Mouse (Mus musculus): ENCODE measurements around the gene Hist1h2bm.
"Not testable (repeated sequence)": the region's sequence is repeated elsewhere in the genome, so short reads cannot be mapped to it uniquely, and the experiment has no call there.

Gene Hist1h2bm

DNA sequence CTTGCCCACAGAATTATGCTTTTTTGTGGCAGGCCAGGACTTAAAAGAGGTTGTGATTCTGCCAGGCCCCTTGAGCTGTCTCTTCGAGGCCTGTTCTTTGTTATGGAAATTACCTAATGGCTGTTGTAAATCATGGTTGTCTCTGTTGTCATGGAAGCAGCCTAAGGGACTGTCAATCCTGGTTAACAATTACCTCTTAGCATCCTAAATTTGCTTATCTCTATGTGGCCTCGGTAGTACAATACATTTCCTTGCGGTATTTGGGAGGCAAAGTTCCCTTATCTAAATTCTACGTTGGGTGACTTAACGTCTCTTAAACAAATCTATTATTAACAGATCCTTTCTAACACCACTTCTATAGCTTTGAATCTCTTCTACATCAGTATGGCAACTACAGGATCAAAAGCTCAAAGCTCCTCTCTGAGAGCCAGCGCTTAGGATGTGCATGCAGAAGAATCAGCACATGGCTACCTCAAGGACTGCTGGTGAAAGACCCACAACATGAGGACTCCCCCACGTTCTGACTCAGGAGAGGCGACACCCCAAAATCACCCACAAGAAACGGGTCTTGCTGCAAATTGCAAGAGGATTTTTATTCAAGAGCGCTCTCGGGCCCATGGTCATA lies 6.2 kb downstream of the Hist1h2bm start:
- no peak for DNase-seq (ENCODE audit: low spot score)

DNA sequence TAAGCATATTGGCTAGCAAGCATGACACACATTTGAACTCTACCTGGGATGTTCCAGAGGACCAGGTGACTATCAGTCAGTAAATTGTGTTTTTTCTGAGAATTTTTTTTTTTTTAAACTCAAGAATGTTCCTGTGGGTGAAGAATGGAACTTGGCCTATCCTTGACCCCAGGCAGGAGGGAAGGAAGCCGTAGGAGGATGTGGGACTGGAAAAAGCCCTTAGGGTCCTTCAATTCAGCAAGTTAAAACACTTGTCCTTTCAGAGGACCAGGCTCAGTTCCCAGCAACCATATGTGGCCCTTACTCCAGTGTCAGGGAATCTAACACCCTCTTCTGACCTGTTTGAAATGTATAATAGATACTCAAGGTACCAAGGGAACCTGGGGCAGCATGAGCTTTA lies 7.7 kb downstream of the Hist1h2bm start:
- DNase-seq (ENCODE audit: low spot score): no peak

- no peak for DNase-seq (ENCODE audit: low spot score)
Observed at GRCm38 (mm10) chr13:21733466-21733865, 11.6 kb downstream of the Hist1h2bm start.

DNA sequence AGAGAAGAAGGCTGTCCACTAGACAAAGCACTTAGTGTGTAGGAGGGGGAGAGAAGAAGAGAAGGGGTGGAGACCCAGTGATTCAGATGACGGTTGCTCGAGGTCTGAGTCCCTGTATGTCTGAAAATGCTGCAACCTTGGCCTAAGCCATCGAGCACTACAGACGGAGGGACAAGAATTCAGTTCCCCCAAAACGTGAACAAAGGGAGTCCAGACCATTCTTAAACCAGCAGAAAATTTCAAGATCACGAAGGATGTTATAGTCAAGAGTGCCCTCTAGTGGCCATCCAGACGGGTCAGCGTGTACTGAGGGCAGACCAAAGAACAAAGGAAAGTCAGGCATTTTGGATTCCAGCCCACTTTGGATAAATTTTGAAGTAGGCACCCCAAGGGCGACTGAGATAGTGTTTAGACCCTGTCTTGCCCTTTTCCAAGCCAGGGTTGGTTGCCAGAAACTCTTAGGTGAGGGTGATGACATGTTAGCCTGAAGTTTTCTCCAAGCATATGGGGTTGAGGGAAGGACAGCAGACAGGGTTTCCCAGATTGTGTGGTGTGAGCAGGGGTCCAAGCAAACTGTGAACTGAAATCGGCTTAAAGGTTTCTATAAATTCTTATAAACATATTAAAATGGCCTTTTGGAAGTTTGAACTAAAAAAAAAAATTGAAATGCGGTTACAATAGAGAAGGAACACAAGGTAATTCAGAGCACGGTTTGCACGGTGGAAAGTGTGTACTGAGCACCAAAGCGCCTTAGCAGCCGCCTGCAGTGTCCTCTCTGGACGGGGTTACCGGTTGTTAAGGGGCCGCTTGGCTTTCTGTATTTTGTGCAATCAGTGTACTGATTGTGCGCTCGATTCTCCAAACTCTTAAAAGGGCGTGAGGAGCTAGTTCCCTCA lies 12.4 kb downstream of the Hist1h2bm start:
- no peak for DNase-seq (ENCODE audit: low spot score)

DNA sequence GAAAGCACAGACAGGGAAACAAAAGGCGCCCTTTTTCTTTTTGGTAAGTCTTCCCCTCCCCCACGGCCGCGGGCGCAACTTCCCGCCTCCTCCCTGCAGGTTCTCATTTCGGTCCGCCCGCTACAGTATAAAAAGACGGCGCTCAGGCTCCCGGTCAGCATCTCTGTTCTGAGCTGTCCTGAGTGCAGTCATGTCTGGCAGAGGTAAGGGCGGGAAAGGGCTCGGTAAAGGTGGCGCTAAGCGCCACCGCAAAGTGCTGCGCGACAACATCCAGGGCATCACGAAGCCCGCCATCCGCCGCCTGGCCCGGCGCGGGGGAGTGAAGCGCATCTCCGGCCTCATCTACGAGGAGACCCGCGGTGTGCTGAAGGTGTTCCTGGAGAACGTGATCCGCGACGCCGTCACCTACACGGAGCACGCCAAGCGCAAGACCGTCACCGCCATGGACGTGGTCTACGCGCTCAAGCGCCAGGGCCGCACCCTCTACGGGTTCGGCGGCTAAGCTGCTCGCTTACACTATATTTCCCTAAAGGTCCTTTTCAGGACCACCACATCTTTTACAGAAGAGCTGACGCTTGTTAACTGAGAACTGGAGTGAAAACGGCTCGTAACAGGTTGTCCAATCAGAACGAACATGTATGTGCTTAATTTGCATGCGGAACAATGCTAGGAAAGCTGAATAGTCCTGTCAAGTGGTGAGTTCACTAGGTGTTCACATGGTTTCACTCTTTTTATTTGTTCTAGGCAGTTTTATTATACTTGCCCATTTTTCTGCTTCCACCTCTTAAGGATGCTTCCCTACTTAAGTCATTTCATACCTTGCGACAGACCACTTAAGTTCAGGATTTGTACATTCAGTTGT lies 13.3 kb downstream of the Hist1h2bm start, which contains the start of gene Hist1h4j:
TSS of gene Hist1h4j (plus strand) at position 159 of the 862 bp plus-strand sequence.
- DNase-seq (ENCODE audit: low spot score): not testable (repeated sequence)

- DNase-seq (ENCODE audit: low spot score): no peak
Observed at GRCm38 (mm10) chr13:21745006-21745405, 23.2 kb downstream of the Hist1h2bm start.

GRCm38 (mm10) chr13:21749387-21750158 lies 27.7 kb downstream of the Hist1h2bm start:
- no peak for DNase-seq (ENCODE audit: low spot score)

DNA sequence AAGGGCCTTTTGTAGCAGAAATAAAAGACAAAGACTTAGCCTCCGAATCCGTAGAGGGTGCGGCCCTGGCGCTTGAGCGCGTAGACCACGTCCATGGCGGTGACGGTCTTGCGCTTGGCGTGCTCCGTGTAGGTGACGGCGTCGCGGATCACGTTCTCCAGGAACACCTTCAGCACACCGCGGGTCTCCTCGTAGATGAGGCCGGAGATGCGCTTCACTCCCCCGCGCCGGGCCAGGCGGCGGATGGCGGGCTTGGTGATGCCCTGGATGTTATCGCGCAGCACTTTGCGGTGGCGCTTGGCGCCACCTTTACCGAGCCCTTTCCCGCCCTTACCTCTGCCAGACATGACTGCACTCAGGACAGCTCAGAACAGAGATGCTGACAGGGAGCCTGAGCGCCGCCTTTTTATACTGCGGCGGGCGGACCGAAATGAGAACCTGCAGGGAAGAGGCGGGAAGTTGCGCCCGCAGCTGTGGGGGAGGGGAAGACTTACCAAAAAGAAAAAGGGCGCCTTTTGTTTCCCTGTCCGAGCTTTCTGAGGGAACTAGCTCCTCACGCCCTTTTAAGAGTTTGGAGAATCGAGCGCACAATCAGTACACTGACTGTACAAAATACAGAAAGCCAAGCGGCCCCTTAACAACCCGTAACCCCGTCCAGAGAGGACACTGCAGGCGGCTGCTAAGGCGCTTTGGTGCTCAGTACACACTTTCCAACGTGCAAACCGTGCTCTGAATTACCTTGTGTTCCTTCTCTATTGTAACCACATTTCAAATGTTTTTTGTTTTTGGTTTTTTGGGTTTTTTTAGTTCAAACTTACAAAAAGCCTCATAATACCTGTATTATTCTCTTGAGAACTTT lies 28.5 kb downstream of the Hist1h2bm start, which contains the start of gene Hist1h4k:
TSS of gene Hist1h4k (minus strand) at position 347 of the 859 bp plus-strand sequence.
- DNase-seq (ENCODE audit: low spot score): peak; percentile 51

DNA sequence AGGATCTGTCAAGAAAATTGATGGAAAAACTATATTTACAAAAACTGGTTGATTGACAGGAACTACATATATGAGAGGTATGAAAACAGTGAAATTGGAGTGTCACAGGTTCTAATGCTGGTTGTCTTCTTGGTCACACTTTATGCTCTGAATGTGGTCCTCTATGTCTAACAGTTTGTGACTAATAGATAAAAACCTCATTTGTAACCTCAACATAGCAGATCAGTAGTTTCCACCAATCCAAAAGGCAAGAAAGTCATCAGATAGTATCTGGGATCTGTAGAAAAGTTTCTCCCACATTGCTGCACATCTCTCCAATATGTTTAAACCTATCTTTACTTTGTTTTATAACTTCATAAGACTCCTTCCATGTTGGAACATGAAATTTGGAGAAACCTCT lies 29.6 kb downstream of the Hist1h2bm start:
- no peak for DNase-seq (ENCODE audit: low spot score)

DNA sequence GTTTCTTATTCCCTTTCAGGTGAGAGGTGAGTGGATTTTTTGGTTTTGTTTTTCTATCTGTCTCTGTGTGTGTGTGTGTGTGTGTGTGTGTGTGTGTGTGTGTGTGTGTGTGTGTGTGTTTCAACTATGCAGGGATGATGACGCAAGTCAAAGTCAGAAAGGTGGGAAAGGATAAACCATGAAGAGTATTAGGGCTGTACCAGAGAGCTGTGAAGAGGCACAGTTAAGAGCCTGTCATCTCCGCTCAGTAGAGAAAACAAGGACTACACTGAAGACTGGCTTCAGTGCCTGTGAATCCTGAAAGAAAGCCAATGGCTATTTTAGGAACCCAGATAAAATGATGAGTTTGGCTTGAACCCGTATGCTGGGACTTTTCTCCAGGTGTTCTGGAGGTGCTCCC lies 30.0 kb downstream of the Hist1h2bm start:
- DNase-seq (ENCODE audit: low spot score): no peak

DNA sequence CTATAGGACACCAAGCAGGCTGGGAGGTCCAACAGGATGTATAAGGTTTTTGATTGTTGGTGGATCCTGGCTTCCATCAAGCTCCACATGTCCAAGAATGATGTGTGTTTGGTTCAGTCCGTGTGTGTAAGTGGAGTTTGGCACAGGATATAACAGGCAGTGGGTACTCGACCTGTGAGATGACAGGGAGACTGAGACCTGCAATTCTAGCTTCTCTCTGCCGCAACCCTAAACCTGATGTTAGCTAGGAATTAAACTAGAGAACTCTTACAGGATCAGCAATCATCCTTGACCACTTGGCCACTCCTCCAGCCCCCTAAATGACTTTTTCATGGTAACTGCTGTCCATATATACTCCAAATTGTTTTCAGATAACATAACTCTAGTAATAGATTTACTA lies 30.5 kb downstream of the Hist1h2bm start:
- no peak for DNase-seq (ENCODE audit: low spot score)

- no peak for DNase-seq (ENCODE audit: low spot score)
Observed at GRCm38 (mm10) chr13:21753051-21753523, 31.2 kb downstream of the Hist1h2bm start.

GRCm38 (mm10) chr13:21753524-21754285 lies 31.9 kb downstream of the Hist1h2bm start, which contains the start of the genes Hist1h2ak and Hist1h2bn:
Hist1h2ak (minus strand) TSS chr13:21753827.
Hist1h2bn (plus strand) TSS chr13:21754123.
- DNase-seq (ENCODE audit: low spot score): not testable (repeated sequence)

GRCm38 (mm10) chr13:21754294-21755001 lies 32.6 kb downstream of the Hist1h2bm start:
- DNase-seq (ENCODE audit: low spot score): not testable (repeated sequence)

- DNase-seq (ENCODE audit: low spot score): no peak
Observed at GRCm38 (mm10) chr13:21755707-21756106, 33.9 kb downstream of the Hist1h2bm start.

Data from urinary bladder, postnatal 10 days (tissue).